Mouse (Mus musculus) stomach, embryonic 15.5 days (tissue): ENCODE data around the gene Nmbr. TPM values are rescaled to one million over a fixed set of nuclear protein-coding genes. Genes with fewer than 3 reads are reported as not detected.

Source experiments
- ATAC-seq: fragments of 200-750 bp; cut with Nextera tagmentation; 2 replicates; pipeline ENCODE4 v1.8.0; 2017; ENCODE audit warnings: low read depth, moderate number of reproducible peaks, moderate TSS enrichment; ENCODE audit not compliant: insufficient read depth, low FRiP score
- H3K27ac ChIP-seq: fragments of 300-500 bp; sonication (generic); 2 replicates; pipeline ENCODE4 v1.5.1; 2015; ENCODE audit warnings: mild to moderate bottlenecking, inconsistent platforms
- H3K27me3 ChIP-seq: fragments of 300-500 bp; sonication (generic); replicated peaks from 2 replicates; pipeline ENCODE4 v1.6.1; 2015; ENCODE audit warnings: inconsistent platforms
- H3K36me3 ChIP-seq: fragments of 300-500 bp; sonication (generic); 2 replicates; pipeline ENCODE4 v1.6.1; 2015; ENCODE audit warnings: inconsistent platforms
- H3K4me1 ChIP-seq: fragments of 300-500 bp; sonication (generic); 2 replicates; pipeline ENCODE4 v1.6.1; 2015; ENCODE audit warnings: inconsistent platforms
- H3K4me2 ChIP-seq: fragments of 300-500 bp; sonication (generic); 2 replicates; pipeline ENCODE4 v1.6.1; 2015; ENCODE audit warnings: mild to moderate bottlenecking, inconsistent platforms
- H3K4me3 ChIP-seq: fragments of 300-500 bp; sonication (generic); replicated peaks from 2 replicates; pipeline ENCODE4 v1.5.1; 2015; ENCODE audit warnings: inconsistent platforms
- H3K9ac ChIP-seq: fragments of 300-500 bp; sonication (generic); 2 replicates; pipeline ENCODE4 v1.6.1; 2015; ENCODE audit warnings: inconsistent platforms
- H3K9me3 ChIP-seq: fragments of 300-500 bp; sonication (generic); 2 replicates; pipeline ENCODE4 v1.6.1; 2016; ENCODE audit warnings: inconsistent platforms
- WGBS: fragments of 180-500 bp; shearing (Covaris S2); methylation state at CpG from one replicate; pipeline ENCODE4 v1.1.7; 2015; 5-methylcytosine and 5-hydroxymethylcytosine counted together
- polyA plus RNA-seq: library from polyadenylated mRNA; unstranded; fragments of >200 nt; fragmentation: Nextera tagmentation; extraction: Ambion mirVana; gene quantifications from 2 replicates; pipeline ENCODE4 v1.2.1, GENCODE M21; 2015

Nmbr gene
- polyA plus RNA-seq, 1 experiment from 2014 or later, result 0.33 TPM

DNA sequence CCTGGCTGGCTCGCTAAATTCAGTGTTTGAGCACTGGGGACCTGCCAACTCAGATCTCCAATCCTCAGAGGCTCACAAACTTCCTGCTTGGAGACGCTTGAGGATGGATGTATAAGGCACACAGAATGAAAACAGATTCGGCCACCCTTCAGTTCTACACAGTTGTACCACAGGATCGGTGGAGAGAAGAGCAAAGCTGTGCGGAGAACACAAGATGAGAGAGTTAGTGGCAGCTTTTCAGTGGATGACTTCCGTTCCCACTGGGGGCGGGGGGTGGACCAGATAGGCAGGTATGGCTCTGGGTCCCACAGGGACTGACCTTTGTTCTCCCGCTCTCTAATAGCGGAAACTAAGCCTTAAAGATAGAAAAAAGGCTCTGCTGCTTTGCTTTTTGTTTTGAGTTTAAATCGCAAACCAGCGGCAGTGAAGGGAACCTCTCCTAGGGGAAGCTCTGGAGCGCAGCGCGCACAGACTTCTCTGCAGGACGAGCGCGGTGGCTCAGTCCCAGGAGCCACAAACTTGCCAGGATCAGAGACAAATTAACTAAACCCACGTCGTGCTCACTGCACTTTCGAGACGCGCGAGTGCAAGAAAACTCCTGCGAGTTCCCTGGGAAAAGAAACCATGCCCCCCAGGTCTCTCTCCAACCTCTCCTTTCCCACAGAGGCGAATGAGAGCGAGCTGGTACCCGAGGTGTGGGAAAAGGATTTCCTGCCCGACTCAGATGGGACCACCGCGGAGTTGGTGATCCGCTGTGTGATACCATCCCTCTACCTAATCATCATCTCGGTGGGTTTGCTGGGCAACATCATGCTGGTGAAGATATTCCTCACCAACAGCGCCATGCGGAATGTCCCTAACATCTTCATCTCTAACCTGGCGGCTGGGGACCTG lies 54.5 kb downstream of the Nmbr start:
- H3K4me3 ChIP-seq, result peak overlapping the region; percentile 34
- no peaks in the 10 kb centered on the region for H3K36me3 ChIP-seq
- H3K9ac ChIP-seq, result no peak overlapping the region
- H3K4me1 ChIP-seq, result no peaks in the 10 kb centered on the region
- no peak; the same call in 1 of the 2 replicates for ATAC-seq
- H3K4me2 ChIP-seq, result peak overlapping the region; percentile 70
- WGBS, result 2% methylated on average over 35 of the region's 35 CpGs
- no peak overlapping the region for H3K27ac ChIP-seq
- peaks cover 4% of the 10 kb centered on the region; the same call in 1 of the 2 replicates for H3K27me3 ChIP-seq
- no peaks in the 10 kb centered on the region for H3K9me3 ChIP-seq

- H3K9me3 ChIP-seq, result no peaks in the 10 kb centered on the region
- H3K27me3 ChIP-seq, result peaks cover 4% of the 10 kb centered on the region; the same call in 1 of the 2 replicates
- H3K36me3 ChIP-seq, result no peaks in the 10 kb centered on the region
- no peaks in the 10 kb centered on the region for H3K4me1 ChIP-seq
- H3K4me2 ChIP-seq, result peak overlapping the region; percentile 70
- H3K27ac ChIP-seq, result no peak overlapping the region
- H3K4me3 ChIP-seq, result peak overlapping the region; percentile 34; the same call in 1 of the 2 replicates
- ATAC-seq, result no peak
- H3K9ac ChIP-seq, result no peak overlapping the region
- 23% methylated on average over 8 of the region's 8 CpGs for WGBS
Measured at GRCm38 (mm10) chr10:14760618-14761017, 55.2 kb downstream of the Nmbr start.

DNA sequence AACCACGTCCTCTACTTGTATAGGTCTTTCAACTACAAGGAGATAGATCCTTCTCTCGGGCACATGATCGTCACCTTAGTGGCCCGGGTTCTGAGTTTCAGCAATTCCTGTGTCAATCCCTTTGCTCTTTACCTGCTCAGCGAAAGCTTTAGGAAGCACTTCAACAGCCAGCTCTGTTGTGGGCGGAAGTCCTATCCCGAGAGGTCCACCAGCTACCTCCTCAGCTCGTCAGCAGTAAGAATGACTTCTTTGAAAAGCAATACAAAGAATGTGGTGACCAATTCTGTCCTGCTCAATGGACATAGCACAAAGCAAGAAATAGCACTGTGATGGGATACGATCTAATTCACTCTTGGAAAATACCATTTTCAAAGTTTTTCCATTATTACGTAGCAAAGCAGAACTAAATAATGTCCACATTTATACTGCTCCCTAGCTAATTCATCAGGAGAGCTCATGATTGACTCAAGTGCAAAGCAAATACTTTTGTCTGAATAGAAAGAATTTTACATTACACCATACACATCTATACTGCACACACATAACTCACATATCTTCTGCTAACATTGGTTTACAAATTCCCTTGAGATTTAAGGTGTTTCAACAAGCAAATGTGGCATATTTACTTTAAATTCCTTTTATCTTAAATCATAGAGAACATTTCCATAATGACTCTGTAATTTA lies 65.0 kb downstream of the Nmbr start:
- Histone ChIP-seq H3K36me3 (no peaks in the 10 kb centered on the region), H3K27me3 (no peaks in the 10 kb centered on the region), H3K9me3 (no peaks in the 10 kb centered on the region), H3K4me1 (no peaks in the 10 kb centered on the region), H3K9ac (no peak overlapping the region), H3K27ac (no peak overlapping the region), H3K4me2 (no peak overlapping the region), H3K4me3 (no peak overlapping the region)
- ATAC-seq, result no peak
- 87% methylated on average over 10 of the region's 10 CpGs for WGBS

GRCm38 (mm10) chr10:14774499-14774898 lies 69.1 kb downstream of the Nmbr start:
- Histone ChIP-seq H3K4me3 (no peak overlapping the region), H3K4me2 (no peak overlapping the region), H3K27me3 (no peaks in the 10 kb centered on the region), H3K27ac (no peak overlapping the region), H3K9me3 (no peaks in the 10 kb centered on the region), H3K36me3 (no peaks in the 10 kb centered on the region), H3K9ac (no peak overlapping the region), H3K4me1 (no peaks in the 10 kb centered on the region)
- 51% methylated on average over 2 of the region's 2 CpGs for WGBS
- ATAC-seq, result no peak

GRCm38 (mm10) chr10:14789969-14790368 lies 84.6 kb downstream of the Nmbr start:
- Histone ChIP-seq H3K4me1 (no peaks in the 10 kb centered on the region), H3K27ac (no peak overlapping the region), H3K4me3 (no peak overlapping the region), H3K27me3 (no peaks in the 10 kb centered on the region), H3K9ac (no peak overlapping the region), H3K36me3 (no peaks in the 10 kb centered on the region), H3K9me3 (no peaks in the 10 kb centered on the region), H3K4me2 (no peak overlapping the region)
- 69% methylated on average over 2 of the region's 2 CpGs for WGBS
- no peak for ATAC-seq

GRCm38 (mm10) chr10:14816970-14817369 lies 111.6 kb downstream of the Nmbr start:
- no peaks in the 10 kb centered on the region for H3K27me3 ChIP-seq
- no peaks in the 10 kb centered on the region for H3K9me3 ChIP-seq
- no peak overlapping the region for H3K9ac ChIP-seq
- H3K4me1 ChIP-seq, result no peaks in the 10 kb centered on the region
- no peak for ATAC-seq
- WGBS, result 62% methylated on average over 4 of the region's 4 CpGs
- no peak overlapping the region for H3K4me3 ChIP-seq
- H3K4me2 ChIP-seq, result no peak overlapping the region
- H3K36me3 ChIP-seq, result no peaks in the 10 kb centered on the region
- H3K27ac ChIP-seq, result no peak overlapping the region

Other genes with a start within 250 kb of the Nmbr start
- gene Adgrg6, start 159.9 kb upstream of the Nmbr start, polyA plus RNA-seq, result 5.0 and 5.2 TPM in 2 replicates
- 86.1 and 90.6 TPM in 2 replicates for gene Vta1, start within 50 bp of the Nmbr start, polyA plus RNA-seq
- gene Gje1, start 12.6 kb downstream of the Nmbr start, polyA plus RNA-seq, result not detected in 2 replicates